Mouse (Mus musculus) limb, embryonic 15.5 days (tissue): ENCODE data around the gene Dnah17. TPM values are rescaled to one million over a fixed set of nuclear protein-coding genes. Genes with fewer than 3 reads are reported as not detected.

Experiments used
- ATAC-seq: fragments of 200-750 bp; cut with Nextera tagmentation; 2 replicates; pipeline ENCODE4 v1.8.0; 2017; ENCODE audit warnings: low read depth, moderate TSS enrichment; ENCODE audit not compliant: insufficient number of reproducible peaks, low FRiP score, low TSS enrichment
- H3K27ac ChIP-seq: fragments of 300-500 bp; sonication (generic); 2 replicates; pipeline ENCODE4 v1.5.1; 2015; ENCODE audit warnings: moderate library complexity, mild to moderate bottlenecking, inconsistent platforms
- H3K27me3 ChIP-seq: fragments of 300-500 bp; sonication (generic); 2 replicates; pipeline ENCODE4 v1.6.1; 2015; ENCODE audit warnings: inconsistent platforms
- H3K36me3 ChIP-seq: fragments of 300-500 bp; sonication (generic); 2 replicates; pipeline ENCODE4 v1.6.1; 2015; ENCODE audit warnings: inconsistent platforms
- H3K4me1 ChIP-seq: fragments of 300-500 bp; sonication (generic); 2 replicates; pipeline ENCODE4 v1.6.1; 2015; ENCODE audit warnings: inconsistent platforms
- H3K4me2 ChIP-seq: fragments of 300-500 bp; sonication (generic); 2 replicates; pipeline ENCODE4 v1.6.1; 2015; ENCODE audit warnings: mild to moderate bottlenecking, inconsistent platforms
- H3K4me3 ChIP-seq: fragments of 300-500 bp; sonication (generic); 2 replicates; pipeline ENCODE4 v1.5.1; 2015; ENCODE audit warnings: mild to moderate bottlenecking, inconsistent platforms
- H3K9ac ChIP-seq: fragments of 300-500 bp; sonication (generic); 2 replicates; pipeline ENCODE4 v1.6.1; 2015; ENCODE audit warnings: inconsistent platforms
- H3K9me3 ChIP-seq: fragments of 300-500 bp; sonication (generic); 2 replicates; pipeline ENCODE4 v1.6.1; 2016; ENCODE audit warnings: inconsistent platforms
- WGBS: fragments of 180-500 bp; shearing (Covaris S2); methylation state at CpG from one replicate; pipeline ENCODE4 v1.1.7; 2015; 5-methylcytosine and 5-hydroxymethylcytosine counted together
- polyA plus RNA-seq: library from polyadenylated mRNA; unstranded; fragments of >200 nt; fragmentation: Nextera tagmentation; extraction: Ambion mirVana; gene quantifications from 2 replicates; pipeline ENCODE4 v1.2.1, GENCODE M21; 2015

The Dnah17 gene
- polyA plus RNA-seq, 1 experiment from 2014 or later: 0.15 TPM

GRCm38 (mm10) chr11:117999260-117999934, 131.0 kb downstream of the Dnah17 start:
- H3K36me3 ChIP-seq: peaks cover 58% of the 10 kb centered on the region
- 84% methylated on average over 6 of the region's 6 CpGs for WGBS
- no peaks in the 10 kb centered on the region for H3K9me3 ChIP-seq
- no peaks in the 10 kb centered on the region for H3K27me3 ChIP-seq
- H3K4me2 ChIP-seq: no peak overlapping the region
- peaks cover 28% of the 10 kb centered on the region for H3K4me1 ChIP-seq
- ATAC-seq: no peak
- no peak overlapping the region for H3K4me3 ChIP-seq
- H3K9ac ChIP-seq: no peak overlapping the region
- H3K27ac ChIP-seq: no peak overlapping the region

- Histone ChIP-seq H3K4me2 (no peak overlapping the region), H3K9me3 (no peaks in the 10 kb centered on the region), H3K4me1 (peaks cover 31% of the 10 kb centered on the region), H3K4me3 (no peak overlapping the region), H3K27me3 (no peaks in the 10 kb centered on the region), H3K9ac (no peak overlapping the region), H3K27ac (no peak overlapping the region), H3K36me3 (peaks cover 47% of the 10 kb centered on the region)
- WGBS: 96% methylated on average over 4 of the region's 4 CpGs
- no peak for ATAC-seq
These were observed 132.1 kb downstream of the Dnah17 start for GRCm38 (mm10) chr11:117998356-117998755.

- Histone ChIP-seq H3K27me3 (no peaks in the 10 kb centered on the region), H3K4me3 (no peak overlapping the region), H3K27ac (no peak overlapping the region), H3K4me2 (no peak overlapping the region), H3K4me1 (peaks cover 40% of the 10 kb centered on the region), H3K36me3 (peaks cover 37% of the 10 kb centered on the region), H3K9me3 (no peaks in the 10 kb centered on the region), H3K9ac (no peak overlapping the region)
- WGBS: 92% methylated on average over 2 of the region's 2 CpGs
- no peak for ATAC-seq
These were observed 133.3 kb downstream of the Dnah17 start for GRCm38 (mm10) chr11:117997085-117997484.

- no peak overlapping the region for H3K4me3 ChIP-seq
- peaks cover 40% of the 10 kb centered on the region for H3K4me1 ChIP-seq
- H3K27ac ChIP-seq: peak overlapping the region; percentile 92
- WGBS: 26% methylated on average over 3 of the region's 3 CpGs
- H3K36me3 ChIP-seq: peaks cover 26% of the 10 kb centered on the region
- ATAC-seq: no peak
- H3K4me2 ChIP-seq: no peak overlapping the region
- H3K27me3 ChIP-seq: no peaks in the 10 kb centered on the region
- H3K9me3 ChIP-seq: no peaks in the 10 kb centered on the region
- no peak overlapping the region for H3K9ac ChIP-seq
These were observed 134.4 kb downstream of the Dnah17 start for GRCm38 (mm10) chr11:117996066-117996465.

- no peaks in the 10 kb centered on the region for H3K9me3 ChIP-seq
- no peaks in the 10 kb centered on the region for H3K27me3 ChIP-seq
- peaks cover 40% of the 10 kb centered on the region for H3K4me1 ChIP-seq
- ATAC-seq: no peak
- 45% methylated on average over 3 of the region's 3 CpGs for WGBS
- no peak overlapping the region for H3K4me3 ChIP-seq
- peaks cover 22% of the 10 kb centered on the region for H3K36me3 ChIP-seq
- peak overlapping the region; percentile 29; the same call in 1 of the 2 replicates for H3K9ac ChIP-seq
- H3K27ac ChIP-seq: peak overlapping the region; percentile 92
- H3K4me2 ChIP-seq: no peak overlapping the region
These were observed 134.8 kb downstream of the Dnah17 start for GRCm38 (mm10) chr11:117995661-117996060.

- Histone ChIP-seq H3K27me3 (no peaks in the 10 kb centered on the region), H3K4me2 (no peak overlapping the region), H3K9ac (peak overlapping the region; percentile 29; the same call in 1 of the 2 replicates), H3K27ac (peak overlapping the region; percentile 92), H3K9me3 (no peaks in the 10 kb centered on the region), H3K4me1 (peaks cover 42% of the 10 kb centered on the region), H3K36me3 (peaks cover 19% of the 10 kb centered on the region), H3K4me3 (no peak overlapping the region)
- ATAC-seq: no peak
- WGBS: 41% methylated on average over 2 of the region's 2 CpGs
These were observed 135.2 kb downstream of the Dnah17 start for GRCm38 (mm10) chr11:117995255-117995654.

- peak; percentile 50; the same call in 1 of the 2 replicates for ATAC-seq
- 0 out of 2 replicates have a peak overlapping the region, but pooled peaks have one; percentile 7 for H3K9ac ChIP-seq
- peak overlapping the region; percentile 27; the same call in 1 of the 2 replicates for H3K4me2 ChIP-seq
- WGBS: 33% methylated on average over 9 of the region's 9 CpGs
- peaks cover 12% of the 10 kb centered on the region for H3K36me3 ChIP-seq
- H3K9me3 ChIP-seq: no peaks in the 10 kb centered on the region
- H3K4me3 ChIP-seq: no peak overlapping the region
- peak overlapping the region; percentile 92 for H3K27ac ChIP-seq
- peaks cover 43% of the 10 kb centered on the region for H3K4me1 ChIP-seq
- H3K27me3 ChIP-seq: no peaks in the 10 kb centered on the region
These were observed 136.0 kb downstream of the Dnah17 start for GRCm38 (mm10) chr11:117994250-117995057.

- WGBS: 56% methylated on average over 14 of the region's 14 CpGs
- Histone ChIP-seq H3K9ac (0 out of 2 replicates have a peak overlapping the region, but pooled peaks have one; percentile 7), H3K4me2 (peak overlapping the region; percentile 27; the same call in 1 of the 2 replicates), H3K4me1 (peaks cover 46% of the 10 kb centered on the region), H3K9me3 (no peaks in the 10 kb centered on the region), H3K36me3 (peaks cover 7% of the 10 kb centered on the region), H3K4me3 (no peak overlapping the region), H3K27me3 (no peaks in the 10 kb centered on the region), H3K27ac (peak overlapping the region; percentile 92)
- no peak; the same call in 1 of the 2 replicates for ATAC-seq
These were observed 137.0 kb downstream of the Dnah17 start for GRCm38 (mm10) chr11:117993190-117994175.

- H3K4me2 ChIP-seq: no peak overlapping the region
- H3K27me3 ChIP-seq: no peaks in the 10 kb centered on the region
- H3K27ac ChIP-seq: no peak overlapping the region
- H3K4me3 ChIP-seq: no peak overlapping the region
- H3K4me1 ChIP-seq: peaks cover 58% of the 10 kb centered on the region
- H3K9me3 ChIP-seq: no peaks in the 10 kb centered on the region
- H3K9ac ChIP-seq: no peak overlapping the region
- ATAC-seq: no peak
- no peaks in the 10 kb centered on the region for H3K36me3 ChIP-seq
- 64% methylated on average over 9 of the region's 9 CpGs for WGBS
These were observed 138.6 kb downstream of the Dnah17 start for GRCm38 (mm10) chr11:117991502-117992470.

GRCm38 (mm10) chr11:117989926-117990325, 140.5 kb downstream of the Dnah17 start:
- Histone ChIP-seq H3K27ac (no peak overlapping the region), H3K27me3 (no peaks in the 10 kb centered on the region), H3K36me3 (no peaks in the 10 kb centered on the region), H3K4me1 (peaks cover 51% of the 10 kb centered on the region), H3K4me2 (no peak overlapping the region), H3K4me3 (no peak overlapping the region), H3K9me3 (no peaks in the 10 kb centered on the region), H3K9ac (no peak overlapping the region)
- ATAC-seq: no peak
- WGBS: 57% methylated on average over 10 of the region's 10 CpGs
